Mouse (Mus musculus): ENCODE measurements around the gene Cela2a.

Cela2a gene

GRCm38 (mm10) chr4:141826060-141826459, at the start of gene Cela2a:
Cela2a (minus strand) TSS chr4:141826160.
- no peak for DNase-seq (ENCODE audit: low spot score)

- no peak for DNase-seq (ENCODE audit: low spot score)
These were observed 49.6 kb upstream of the Cela2a start for GRCm38 (mm10) chr4:141875481-141876108.

- DNase-seq (ENCODE audit: low spot score) = peak; percentile 66
These were observed 48.9 kb upstream of the Cela2a start, which contains the start of gene Efhd2 for GRCm38 (mm10) chr4:141874601-141875460. Efhd2 (minus strand) TSS chr4:141874920.

GRCm38 (mm10) chr4:141874111-141874600, 48.2 kb upstream of the Cela2a start:
- no peak for DNase-seq (ENCODE audit: low spot score)

- no peak for DNase-seq (ENCODE audit: low spot score)
These were observed 47.0 kb upstream of the Cela2a start for GRCm38 (mm10) chr4:141872977-141873376.

- DNase-seq (ENCODE audit: low spot score) = no peak
These were observed 45.9 kb upstream of the Cela2a start for GRCm38 (mm10) chr4:141871909-141872308.

- DNase-seq (ENCODE audit: low spot score) = no peak
These were observed 45.4 kb upstream of the Cela2a start for GRCm38 (mm10) chr4:141871333-141871725.

- no peak for DNase-seq (ENCODE audit: low spot score)
These were observed 44.8 kb upstream of the Cela2a start for GRCm38 (mm10) chr4:141870666-141871332.

- DNase-seq (ENCODE audit: low spot score) = no peak
These were observed 43.7 kb upstream of the Cela2a start for GRCm38 (mm10) chr4:141869436-141870215.

- no peak for DNase-seq (ENCODE audit: low spot score)
These were observed 42.1 kb upstream of the Cela2a start for GRCm38 (mm10) chr4:141868051-141868450.

GRCm38 (mm10) chr4:141867498-141867897, 41.5 kb upstream of the Cela2a start:
- DNase-seq (ENCODE audit: low spot score) = peak; percentile 73

- peak; percentile 81 for DNase-seq (ENCODE audit: low spot score)
These were observed 41.1 kb upstream of the Cela2a start for GRCm38 (mm10) chr4:141866933-141867490.

GRCm38 (mm10) chr4:141865600-141865999, 39.6 kb upstream of the Cela2a start:
- no peak for DNase-seq (ENCODE audit: low spot score)

GRCm38 (mm10) chr4:141865006-141865405, 39.0 kb upstream of the Cela2a start:
- no peak for DNase-seq (ENCODE audit: low spot score)

GRCm38 (mm10) chr4:141864506-141864905, 38.5 kb upstream of the Cela2a start:
- no peak for DNase-seq (ENCODE audit: low spot score)

- DNase-seq (ENCODE audit: low spot score) = no peak
These were observed 37.8 kb upstream of the Cela2a start for GRCm38 (mm10) chr4:141863726-141864280.

GRCm38 (mm10) chr4:141862867-141863266, 36.9 kb upstream of the Cela2a start:
- DNase-seq (ENCODE audit: low spot score) = peak; percentile 71

- no peak for DNase-seq (ENCODE audit: low spot score)
These were observed 35.8 kb upstream of the Cela2a start for GRCm38 (mm10) chr4:141861591-141862295.

- DNase-seq (ENCODE audit: low spot score) = no peak
These were observed 34.4 kb upstream of the Cela2a start for GRCm38 (mm10) chr4:141860246-141860841.

- DNase-seq (ENCODE audit: low spot score) = no peak
These were observed 33.4 kb upstream of the Cela2a start for GRCm38 (mm10) chr4:141859351-141859750.

All from testis, postnatal 14 days (tissue).